Mouse (Mus musculus) forebrain, embryonic 16.5 days (tissue): ENCODE results near the gene Ttyh3. TPM values are rescaled to one million over a fixed set of nuclear protein-coding genes. Genes with fewer than 3 reads are reported as not detected.
A peak's percentile ranks its signal among the peaks of the same experiment; 100 is the strongest.

Experiments
- ATAC-seq: fragments of 200-750 bp; cut with Nextera tagmentation; 2 replicates; pipeline ENCODE4 v1.8.0; 2017; ENCODE audit warnings: mild to moderate bottlenecking, moderate library complexity
- H3K27ac ChIP-seq: fragments of 300-500 bp; sonication (generic); 2 replicates; pipeline ENCODE4 v1.5.1; 2014; ENCODE audit warnings: low read length, control low read depth
- H3K27me3 ChIP-seq: fragments of 300-500 bp; sonication (generic); replicated peaks from 2 replicates; pipeline ENCODE4 v1.6.1; 2014; ENCODE audit warnings: low read length; ENCODE audit not compliant: control insufficient read depth, insufficient read depth
- H3K36me3 ChIP-seq: fragments of 300-500 bp; sonication (generic); 2 replicates; pipeline ENCODE4 v1.6.1; 2014; ENCODE audit not compliant: control insufficient read depth, insufficient read depth
- H3K4me1 ChIP-seq: fragments of 300-500 bp; sonication (generic); replicated peaks from 2 replicates; pipeline ENCODE4 v1.6.1; 2014; ENCODE audit warnings: low read length; ENCODE audit not compliant: control insufficient read depth, insufficient read depth
- H3K4me2 ChIP-seq: fragments of 300-500 bp; sonication (generic); 2 replicates; pipeline ENCODE4 v1.6.1; 2014; ENCODE audit warnings: mild to moderate bottlenecking, low read length, control low read depth
- H3K4me3 ChIP-seq: fragments of 300-500 bp; sonication (generic); replicated peaks from 2 replicates; pipeline ENCODE4 v1.5.1; 2014; ENCODE audit warnings: mild to moderate bottlenecking, low read length, control low read depth
- H3K9ac ChIP-seq: fragments of 300-500 bp; sonication (generic); replicated peaks from 2 replicates; pipeline ENCODE4 v1.6.1; 2014; ENCODE audit warnings: low read depth, low read length, control low read depth
- H3K9me3 ChIP-seq: fragments of 300-500 bp; sonication (generic); 2 replicates; pipeline ENCODE4 v1.6.1; 2016; ENCODE audit warnings: low read length; ENCODE audit not compliant: control insufficient read depth
- WGBS: fragments of 180-500 bp; shearing (Covaris S2); extraction: QIAGEN DNeasy Blood & Tissue Kit; methylation state at CpG from one replicate; pipeline ENCODE4 v1.1.7; 2014; 5-methylcytosine and 5-hydroxymethylcytosine counted together
- polyA plus RNA-seq: library from polyadenylated mRNA; unstranded; fragments of >200 nt; fragmentation: Nextera tagmentation; extraction: Ambion mirVana; gene quantifications from 2 replicates; pipeline ENCODE4 v1.2.1, GENCODE M21; 2015

Gene Ttyh3
- 68.7 and 68.9 TPM in 2 replicates for polyA plus RNA-seq

DNA sequence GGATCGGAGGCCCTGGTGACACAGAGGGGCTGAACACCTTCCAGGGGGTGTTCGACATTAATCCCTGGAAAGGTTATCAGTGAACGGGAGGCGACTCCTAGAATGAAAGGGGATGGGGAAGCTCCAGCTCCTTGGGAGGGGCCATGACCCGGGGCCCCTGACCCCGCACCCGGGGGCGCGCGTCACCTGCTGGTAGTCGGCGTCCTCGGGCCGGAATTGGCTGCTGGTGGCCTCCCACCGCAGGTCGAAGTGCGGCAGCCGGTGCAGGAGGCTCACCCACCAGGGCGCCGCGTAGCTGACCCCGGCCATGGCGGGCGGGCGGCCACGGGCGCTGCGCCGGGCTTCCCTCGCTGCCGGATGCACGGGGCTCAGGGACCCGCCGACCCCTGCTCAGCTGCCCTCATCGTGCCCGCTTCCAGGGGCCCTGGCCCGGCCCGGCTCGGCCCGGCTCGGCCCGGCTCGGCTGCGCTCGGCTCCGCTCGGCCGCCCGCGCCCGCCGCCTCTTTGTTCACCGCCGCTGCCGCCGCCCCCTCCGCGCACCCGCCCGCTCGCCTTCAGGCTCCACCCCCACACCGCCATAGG, at the start of gene Ttyh3:
TSS of gene Ttyh3 (minus strand) at position 513 of the 582 bp plus-strand sequence.
- Histone ChIP-seq H3K4me2 (peak within 1 kb of the TSS; percentile 100), H3K4me3 (peak within 1 kb of the TSS; percentile 100), H3K9me3 (no peaks in the 10 kb centered on the region), H3K36me3 (peaks cover 5% of the 10 kb centered on the region; the same call in 1 of the 2 replicates), H3K4me1 (peaks cover 41% of the 10 kb centered on the region), H3K9ac (peak within 1 kb of the TSS; percentile 100), H3K27ac (peak within 1 kb of the TSS; percentile 93), H3K27me3 (no peaks in the 10 kb centered on the region)
- ATAC-seq: no peak
- 0% methylated on average over 59 of the region's 62 CpGs for WGBS

DNA sequence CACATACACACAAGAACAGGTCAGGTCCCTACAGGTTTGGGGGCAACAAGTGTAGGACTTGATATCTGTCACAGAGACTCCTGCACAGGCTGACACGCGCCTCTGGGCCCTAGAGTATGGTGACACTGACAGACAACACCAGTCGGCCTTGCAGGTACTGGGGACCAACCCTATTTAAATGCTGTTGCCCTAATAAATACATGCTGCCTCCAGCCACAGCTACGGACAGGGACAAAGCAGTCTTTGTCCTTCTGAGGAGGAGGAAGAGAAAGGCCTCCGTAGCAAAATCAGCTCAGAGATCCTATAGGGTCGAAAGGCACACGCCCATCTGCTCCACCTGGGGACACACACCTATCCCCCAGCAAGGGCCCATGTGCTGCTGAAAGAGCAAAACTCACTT, 47.2 kb upstream of the Ttyh3 start:
- 85% methylated on average over 7 of the region's 7 CpGs for WGBS
- peaks cover 4% of the 10 kb centered on the region for H3K4me1 ChIP-seq
- no peak overlapping the region for H3K4me3 ChIP-seq
- H3K4me2 ChIP-seq: no peak overlapping the region
- H3K36me3 ChIP-seq: peaks cover 16% of the 10 kb centered on the region
- no peaks in the 10 kb centered on the region for H3K9me3 ChIP-seq
- no peak overlapping the region for H3K9ac ChIP-seq
- H3K27ac ChIP-seq: no peak overlapping the region
- ATAC-seq: no peak
- H3K27me3 ChIP-seq: no peaks in the 10 kb centered on the region

DNA sequence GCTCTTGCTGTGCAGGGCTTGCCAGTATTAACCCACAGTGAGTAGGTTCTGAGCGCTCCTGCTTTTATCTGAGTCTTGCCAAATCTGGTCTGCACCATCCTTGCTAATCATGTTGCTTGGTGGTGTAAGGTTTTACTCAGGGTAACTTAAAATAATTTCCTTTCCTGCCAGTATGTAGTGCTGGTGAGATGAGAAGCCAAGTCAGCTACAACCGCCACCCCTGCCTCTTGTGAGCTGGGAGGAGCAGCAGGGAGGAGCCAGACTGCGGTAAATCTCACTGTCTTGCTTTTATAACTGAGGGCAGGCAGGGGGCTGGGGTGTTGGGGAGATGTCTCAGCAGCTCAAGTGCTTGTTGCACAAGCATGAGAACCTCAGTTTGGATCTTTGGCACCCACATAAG, 39.6 kb upstream of the Ttyh3 start:
- Histone ChIP-seq H3K9ac (no peak overlapping the region), H3K4me2 (no peak overlapping the region), H3K4me1 (no peaks in the 10 kb centered on the region), H3K36me3 (peaks cover 16% of the 10 kb centered on the region), H3K9me3 (no peaks in the 10 kb centered on the region), H3K27ac (no peak overlapping the region), H3K27me3 (no peaks in the 10 kb centered on the region), H3K4me3 (no peak overlapping the region)
- ATAC-seq: no peak
- 78% methylated on average over 3 of the region's 3 CpGs for WGBS

DNA sequence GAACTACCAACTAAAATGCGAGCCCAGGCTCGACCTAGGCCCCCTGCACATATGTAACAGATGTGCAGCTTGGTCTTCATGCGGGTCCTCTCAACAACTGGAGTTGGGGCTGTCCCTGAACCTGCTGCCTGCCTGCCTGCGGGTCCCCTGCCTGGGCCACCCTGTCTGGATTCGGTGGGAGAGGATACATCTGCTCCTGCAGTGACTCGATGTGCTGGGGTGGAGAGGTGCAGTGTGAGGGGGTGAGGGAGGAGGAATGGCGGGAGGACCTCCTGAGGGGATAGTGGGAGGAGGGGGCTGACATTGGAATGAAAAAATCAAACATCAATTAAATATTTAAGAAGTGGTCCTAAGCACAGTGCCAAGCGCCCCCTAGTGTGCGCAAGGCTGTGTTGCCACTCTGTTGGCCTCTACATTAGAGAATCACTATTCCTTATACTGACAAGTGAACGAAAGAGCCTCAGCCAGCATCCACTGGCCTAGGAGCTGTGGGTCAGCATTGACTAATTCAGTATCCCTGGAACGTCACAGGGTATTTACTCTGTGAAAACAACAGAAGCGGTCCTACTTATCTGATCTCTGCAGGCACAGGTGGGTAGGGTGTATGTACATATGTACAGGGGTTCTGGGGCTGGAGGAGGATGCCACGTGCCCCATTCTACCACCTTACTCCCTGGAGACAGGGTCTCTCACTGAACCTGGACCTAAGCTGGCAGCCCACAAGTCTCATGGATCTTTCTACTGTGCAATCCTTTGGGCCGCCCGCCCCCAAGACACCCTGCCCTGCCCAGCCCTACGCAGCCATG, 35.7 kb upstream of the Ttyh3 start:
- Histone ChIP-seq H3K27me3 (no peaks in the 10 kb centered on the region), H3K4me2 (no peak overlapping the region), H3K4me1 (no peaks in the 10 kb centered on the region), H3K27ac (no peak overlapping the region), H3K9me3 (no peaks in the 10 kb centered on the region), H3K9ac (no peak overlapping the region), H3K4me3 (no peak overlapping the region), H3K36me3 (peaks cover 11% of the 10 kb centered on the region)
- ATAC-seq: 0 out of 2 replicates have a peak, but pooled peaks have one; percentile 66
- 64% methylated on average over 16 of the region's 16 CpGs for WGBS

DNA sequence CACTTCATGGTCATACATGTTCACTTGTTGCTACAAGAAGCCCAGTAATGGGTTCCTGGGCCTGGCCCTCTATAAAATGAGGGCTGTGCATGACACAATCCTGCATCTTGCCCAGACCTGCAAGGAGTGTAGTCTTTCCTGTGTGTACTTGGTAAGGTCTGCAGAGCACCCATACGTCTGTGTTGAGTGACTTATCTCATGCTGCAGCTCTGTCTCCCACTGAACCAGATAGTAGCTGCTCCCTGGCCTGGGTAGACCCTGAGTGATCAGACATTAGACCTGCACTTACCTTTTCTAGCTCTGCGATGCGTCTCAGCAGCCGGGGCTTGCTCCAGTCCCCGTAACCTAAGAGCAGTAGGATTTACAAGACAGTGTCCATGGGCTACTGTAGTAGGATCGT, 33.3 kb upstream of the Ttyh3 start:
- H3K4me1 ChIP-seq: no peaks in the 10 kb centered on the region
- H3K27ac ChIP-seq: no peak overlapping the region
- no peaks in the 10 kb centered on the region for H3K27me3 ChIP-seq
- 99% methylated on average over 6 of the region's 6 CpGs for WGBS
- no peak for ATAC-seq
- no peak overlapping the region for H3K4me3 ChIP-seq
- no peaks in the 10 kb centered on the region for H3K9me3 ChIP-seq
- H3K9ac ChIP-seq: no peak overlapping the region
- H3K36me3 ChIP-seq: peaks cover 7% of the 10 kb centered on the region; the same call in 1 of the 2 replicates
- H3K4me2 ChIP-seq: no peak overlapping the region

DNA sequence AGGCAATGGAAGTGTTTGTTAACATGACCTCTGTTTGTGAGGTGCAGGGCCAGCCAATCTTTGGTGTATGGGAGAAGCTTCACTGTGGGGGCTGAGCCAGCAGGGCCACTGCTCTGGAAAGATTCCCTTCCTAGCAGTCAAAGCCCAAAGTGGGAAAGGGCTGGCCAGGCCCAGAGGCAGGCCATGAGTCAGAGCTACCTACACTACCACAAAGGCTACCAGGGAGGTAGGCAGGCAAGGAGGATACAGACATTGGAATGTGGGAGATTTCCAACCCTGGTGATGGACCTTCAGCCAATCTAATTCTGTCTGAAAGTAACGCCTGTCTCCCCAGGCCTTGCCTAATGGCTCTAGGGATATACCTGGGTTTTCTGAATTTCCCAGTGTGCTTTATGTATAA, 32.1 kb upstream of the Ttyh3 start:
- no peak overlapping the region for H3K4me3 ChIP-seq
- 95% methylated on average over 1 of the region's 1 CpGs for WGBS
- no peak overlapping the region for H3K9ac ChIP-seq
- H3K4me1 ChIP-seq: no peaks in the 10 kb centered on the region
- no peak overlapping the region for H3K4me2 ChIP-seq
- no peaks in the 10 kb centered on the region for H3K9me3 ChIP-seq
- no peak overlapping the region for H3K27ac ChIP-seq
- H3K27me3 ChIP-seq: no peaks in the 10 kb centered on the region
- no peak for ATAC-seq
- peaks cover 8% of the 10 kb centered on the region; the same call in 1 of the 2 replicates for H3K36me3 ChIP-seq

DNA sequence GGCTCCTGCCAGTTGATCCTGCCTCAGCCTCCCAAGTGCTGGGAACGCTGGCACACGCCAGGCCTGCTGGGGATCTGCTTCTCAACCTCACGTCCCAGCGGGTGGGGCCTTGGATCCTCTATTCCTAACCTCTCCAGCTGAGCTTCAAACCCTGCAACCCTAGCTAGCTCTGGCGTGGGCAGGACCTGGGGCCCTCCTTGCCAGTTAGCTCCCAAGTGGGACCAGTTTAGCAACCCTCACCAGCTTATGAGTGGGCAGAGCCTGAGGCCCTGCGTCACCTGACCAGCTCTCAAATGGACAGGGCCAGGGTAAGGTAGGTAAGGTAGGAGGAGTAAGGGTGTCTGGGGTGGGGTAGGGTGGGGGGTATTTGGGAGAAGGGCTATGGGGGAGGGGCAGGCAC, 31.2 kb upstream of the Ttyh3 start:
- Histone ChIP-seq H3K9me3 (no peaks in the 10 kb centered on the region), H3K27me3 (no peaks in the 10 kb centered on the region), H3K9ac (no peak overlapping the region), H3K4me1 (no peaks in the 10 kb centered on the region), H3K36me3 (peaks cover 8% of the 10 kb centered on the region; the same call in 1 of the 2 replicates), H3K4me2 (no peak overlapping the region), H3K27ac (no peak overlapping the region), H3K4me3 (no peak overlapping the region)
- no peak for ATAC-seq
- 89% methylated on average over 6 of the region's 6 CpGs for WGBS

DNA sequence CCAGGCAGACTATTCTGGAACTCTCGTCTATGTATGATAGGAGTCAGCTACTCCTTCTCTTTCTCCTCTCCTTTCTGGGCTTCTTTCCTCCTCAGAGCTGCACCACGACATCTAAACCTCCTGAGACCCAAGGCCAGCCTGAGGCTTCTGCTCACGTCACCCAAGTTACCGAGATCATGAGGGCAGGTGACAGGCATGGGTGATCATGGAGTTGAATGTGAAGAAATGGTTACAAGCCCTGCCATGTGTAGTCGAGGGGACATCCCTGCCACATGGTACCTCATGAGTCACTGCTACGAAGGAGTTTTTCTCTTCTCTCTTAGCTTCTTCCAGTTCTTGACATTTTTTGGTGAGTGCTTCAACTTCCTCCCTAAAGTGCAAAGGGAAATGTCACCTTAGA, 28.3 kb upstream of the Ttyh3 start:
- 91% methylated on average over 6 of the region's 6 CpGs for WGBS

DNA sequence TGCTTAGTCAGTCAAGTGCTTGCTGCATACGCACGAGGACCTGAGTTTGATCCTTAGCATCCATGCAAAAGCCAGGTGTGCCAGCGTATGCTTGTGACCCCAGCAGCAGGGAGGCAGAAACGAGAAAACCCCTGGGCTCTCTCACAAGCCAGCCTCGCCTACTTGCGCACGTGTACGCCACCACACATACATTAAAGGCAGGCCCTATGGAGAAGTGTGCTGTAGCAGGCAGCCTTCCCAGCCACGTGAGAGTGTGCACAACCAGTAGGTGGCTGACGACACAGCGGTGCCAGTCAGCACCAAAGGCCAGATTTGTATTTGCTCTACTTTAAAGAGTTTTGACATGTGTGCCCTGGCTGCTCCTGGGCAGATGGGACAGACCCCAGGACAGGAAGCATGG, 26.8 kb upstream of the Ttyh3 start:
- WGBS: 84% methylated on average over 11 of the region's 11 CpGs
- Histone ChIP-seq H3K4me3 (no peak overlapping the region), H3K36me3 (peaks cover 5% of the 10 kb centered on the region; the same call in 1 of the 2 replicates), H3K27ac (no peak overlapping the region), H3K9me3 (no peaks in the 10 kb centered on the region), H3K4me2 (no peak overlapping the region), H3K4me1 (no peaks in the 10 kb centered on the region), H3K9ac (no peak overlapping the region), H3K27me3 (no peaks in the 10 kb centered on the region)
- ATAC-seq: no peak

More for the DNA sequence above, 28.3 kb upstream of the Ttyh3 start:
- Histone ChIP-seq H3K4me2 (no peak overlapping the region), H3K27me3 (no peaks in the 10 kb centered on the region), H3K4me1 (no peaks in the 10 kb centered on the region), H3K9me3 (no peaks in the 10 kb centered on the region), H3K36me3 (peaks cover 8% of the 10 kb centered on the region; the same call in 1 of the 2 replicates), H3K9ac (no peak overlapping the region), H3K4me3 (no peak overlapping the region), H3K27ac (no peak overlapping the region)
- no peak for ATAC-seq
